Mouse (Mus musculus): Measurements from ENCODE around the gene Zbtb20. TPM values are rescaled to one million over a fixed set of nuclear protein-coding genes. Genes with fewer than 3 reads are reported as not detected.

The Zbtb20 gene
- polyA plus RNA-seq, 1 experiment from 2014 or later: 18.4 TPM

DNA sequence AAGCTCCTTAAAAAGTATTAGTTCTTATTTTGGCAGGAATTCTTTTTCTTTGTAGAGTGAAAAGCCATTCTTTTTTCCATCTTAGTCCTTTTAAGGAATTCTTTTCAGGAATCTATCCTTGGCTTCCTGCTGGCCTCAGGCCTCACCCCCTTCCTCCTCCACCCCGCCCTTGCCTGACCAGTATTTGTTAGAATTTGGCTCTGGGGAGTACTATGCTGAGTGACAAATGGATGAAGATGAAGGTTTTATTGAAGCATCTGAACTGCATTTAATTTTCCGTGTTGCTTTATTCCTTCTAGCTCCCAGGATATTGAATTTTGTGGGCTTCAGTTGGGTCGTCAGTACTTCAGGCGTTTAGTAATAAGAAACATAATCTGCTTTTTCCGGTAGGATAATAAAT is 1.2 kb upstream of the Zbtb20 start:
- peak overlapping the region; percentile 92 for H3K27ac ChIP-seq (ENCODE audit: low read length)
- peak overlapping the region; percentile 61 for H3K4me2 ChIP-seq (ENCODE audit: low read depth, low read length)
- no peaks in the 10 kb centered on the region for H3K9me3 ChIP-seq (ENCODE audit: control insufficient read depth, low read length)
- no peak for ATAC-seq
- H3K4me1 ChIP-seq (ENCODE audit: control insufficient read depth, insufficient read depth, low read length): no peaks in the 10 kb centered on the region
- no peaks in the 10 kb centered on the region for H3K36me3 ChIP-seq (ENCODE audit: control insufficient read depth, insufficient read depth, low read length)
- WGBS: 0% methylated on average over 5 of the region's 5 CpGs
- H3K27me3 ChIP-seq (replicated peaks; ENCODE audit: control insufficient read depth, insufficient read depth, low read length): no peaks in the 10 kb centered on the region
- peak overlapping the region; percentile 70 for H3K9ac ChIP-seq (ENCODE audit: low read depth, low read length)
- peak overlapping the region; percentile 60 for H3K4me3 ChIP-seq (ENCODE audit: low read length)

DNA sequence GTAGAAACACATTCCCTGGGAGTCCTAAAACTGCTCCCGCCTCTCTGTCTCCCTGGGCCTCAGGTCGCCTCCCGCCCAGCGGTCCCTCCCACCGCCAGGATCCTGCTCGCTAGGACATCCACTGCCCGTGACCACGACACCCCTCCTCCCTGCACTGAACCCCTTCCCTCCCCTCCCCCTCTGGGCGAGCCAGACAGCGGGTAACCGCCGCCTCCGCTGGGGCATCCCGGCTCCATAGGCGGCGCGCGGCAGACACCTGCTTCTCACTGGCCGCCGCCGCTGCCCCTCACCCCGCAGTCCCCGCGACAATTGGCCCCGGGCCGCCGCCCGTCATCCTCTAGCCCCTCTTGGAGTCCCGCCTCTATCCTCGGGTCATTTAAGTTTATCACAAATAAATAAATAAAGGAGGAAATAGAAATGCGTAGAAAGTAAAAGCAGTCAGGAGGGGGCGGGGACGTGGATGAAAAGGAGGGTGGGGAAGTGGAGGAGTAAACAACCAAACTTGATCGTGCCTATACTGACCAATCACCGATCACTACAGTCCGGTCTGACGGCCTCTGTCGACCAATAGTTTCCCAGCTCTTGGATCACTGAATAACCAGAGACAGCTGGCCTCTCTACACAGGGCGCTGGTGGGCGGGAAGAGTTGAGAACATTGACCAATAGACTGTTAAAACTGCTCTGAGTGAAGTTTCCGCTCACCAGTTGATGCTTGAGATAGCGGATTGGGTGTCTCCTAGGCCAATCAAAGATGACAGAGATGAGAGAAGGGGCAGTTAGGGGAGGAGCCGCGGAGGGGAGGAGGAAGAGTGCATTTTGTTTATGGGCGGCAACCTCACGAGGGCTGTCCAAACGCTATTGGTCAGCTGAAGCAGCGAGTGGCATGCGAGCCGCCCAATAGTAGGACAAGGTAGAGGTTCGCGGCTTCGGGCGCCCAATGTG is 500 bp upstream of the Zbtb20 start:
- Histone ChIP-seq H3K9me3 (ENCODE audit: control insufficient read depth, low read length) (no peaks in the 10 kb centered on the region), H3K4me2 (ENCODE audit: low read depth, low read length) (peak overlapping the region; percentile 61), H3K4me3 (ENCODE audit: low read length) (peak overlapping the region; percentile 60), H3K9ac (ENCODE audit: low read depth, low read length) (peak overlapping the region; percentile 75), H3K4me1 (ENCODE audit: control insufficient read depth, insufficient read depth, low read length) (no peaks in the 10 kb centered on the region), H3K27me3 (replicated peaks; ENCODE audit: control insufficient read depth, insufficient read depth, low read length) (no peaks in the 10 kb centered on the region), H3K36me3 (ENCODE audit: control insufficient read depth, insufficient read depth, low read length) (no peaks in the 10 kb centered on the region), H3K27ac (ENCODE audit: low read length) (peak overlapping the region; percentile 93)
- under 1% methylated on average over 54 of the region's 54 CpGs for WGBS
- ATAC-seq: peak; percentile 98

DNA sequence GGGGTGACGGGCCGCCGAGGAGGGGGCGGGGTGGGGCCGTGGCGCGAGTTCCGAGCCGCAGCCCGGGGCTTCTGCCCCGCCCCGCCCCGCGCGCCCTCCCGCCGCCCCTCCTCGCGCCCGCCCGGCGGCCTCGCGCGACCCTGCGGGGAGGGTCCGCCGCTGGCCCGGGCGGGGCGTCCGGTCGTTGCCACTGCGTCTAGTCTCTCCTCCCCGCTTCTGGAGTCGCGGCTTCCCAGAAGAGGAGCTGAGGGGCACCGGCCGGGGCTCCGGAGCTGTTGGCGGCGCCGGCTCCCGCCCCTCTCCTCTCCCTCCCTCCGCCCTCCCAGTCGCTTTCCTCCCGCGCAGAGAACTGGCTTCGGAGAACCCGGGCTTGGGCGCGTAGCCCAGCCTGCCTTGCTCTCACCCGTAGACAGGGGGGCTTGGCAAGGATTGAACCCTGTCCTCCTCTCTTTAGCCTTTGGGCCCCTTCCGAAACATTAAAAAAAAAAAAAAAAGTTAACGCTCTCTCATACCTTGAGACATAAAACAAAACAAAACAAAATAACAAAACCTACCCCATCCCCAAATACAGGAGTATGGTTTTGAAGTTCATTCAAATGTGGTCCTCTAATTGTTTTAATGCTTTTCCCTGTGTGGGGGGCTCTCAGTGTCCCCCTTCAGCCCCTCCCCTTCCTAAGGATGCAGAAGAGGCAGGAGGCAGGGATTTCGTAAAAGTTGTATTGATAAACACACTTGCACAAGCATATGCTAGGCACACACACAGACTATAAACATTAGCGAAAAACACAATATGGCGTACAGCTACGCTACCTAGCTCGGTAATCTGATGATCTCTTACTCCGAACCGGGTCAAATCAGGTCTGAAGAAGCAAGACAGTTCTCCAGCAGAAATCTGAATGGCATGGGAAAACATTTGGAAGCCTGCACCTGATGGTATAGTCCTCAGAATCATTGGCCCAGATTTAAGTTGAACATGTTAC is 630 bp downstream of the Zbtb20 start:
- Histone ChIP-seq H3K4me1 (ENCODE audit: control insufficient read depth, insufficient read depth, low read length) (no peaks in the 10 kb centered on the region), H3K27me3 (replicated peaks; ENCODE audit: control insufficient read depth, insufficient read depth, low read length) (no peaks in the 10 kb centered on the region), H3K4me2 (ENCODE audit: low read depth, low read length) (peak overlapping the region; percentile 69), H3K9ac (ENCODE audit: low read depth, low read length) (peak overlapping the region; percentile 75), H3K36me3 (ENCODE audit: control insufficient read depth, insufficient read depth, low read length) (no peaks in the 10 kb centered on the region), H3K9me3 (ENCODE audit: control insufficient read depth, low read length) (no peaks in the 10 kb centered on the region), H3K4me3 (ENCODE audit: low read length) (peak overlapping the region; percentile 59), H3K27ac (ENCODE audit: low read length) (peak overlapping the region; percentile 93)
- under 1% methylated on average over 58 of the region's 62 CpGs for WGBS
- ATAC-seq: peak; percentile 67

DNA sequence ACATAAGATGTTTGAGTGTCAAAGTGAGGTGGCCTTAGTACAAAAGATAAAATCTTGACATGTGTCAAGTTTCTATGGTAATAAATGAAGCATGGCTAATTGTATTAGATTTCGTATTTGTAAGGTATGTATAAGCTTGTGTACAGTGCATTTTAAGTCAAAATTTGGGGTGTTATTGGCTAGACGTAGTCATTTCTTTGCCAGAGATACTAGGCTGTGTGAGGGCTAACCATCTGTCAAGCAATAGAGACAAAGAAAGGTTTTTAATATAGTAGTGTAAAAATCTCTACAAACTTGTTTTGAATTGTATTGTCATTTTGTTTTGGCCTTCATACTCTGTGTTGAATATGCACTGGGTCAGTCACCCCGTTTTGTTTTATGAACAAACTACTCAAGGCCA is 4.4 kb downstream of the Zbtb20 start:
- ATAC-seq: no peak
- Histone ChIP-seq H3K27ac (ENCODE audit: low read length) (no peak overlapping the region), H3K27me3 (replicated peaks; ENCODE audit: control insufficient read depth, insufficient read depth, low read length) (no peaks in the 10 kb centered on the region), H3K4me1 (ENCODE audit: control insufficient read depth, insufficient read depth, low read length) (no peaks in the 10 kb centered on the region), H3K9me3 (ENCODE audit: control insufficient read depth, low read length) (no peaks in the 10 kb centered on the region), H3K9ac (ENCODE audit: low read depth, low read length) (no peak overlapping the region), H3K36me3 (ENCODE audit: control insufficient read depth, insufficient read depth, low read length) (no peaks in the 10 kb centered on the region), H3K4me3 (ENCODE audit: low read length) (no peak overlapping the region), H3K4me2 (ENCODE audit: low read depth, low read length) (no peak overlapping the region)
- 81% methylated on average over 3 of the region's 3 CpGs for WGBS

DNA sequence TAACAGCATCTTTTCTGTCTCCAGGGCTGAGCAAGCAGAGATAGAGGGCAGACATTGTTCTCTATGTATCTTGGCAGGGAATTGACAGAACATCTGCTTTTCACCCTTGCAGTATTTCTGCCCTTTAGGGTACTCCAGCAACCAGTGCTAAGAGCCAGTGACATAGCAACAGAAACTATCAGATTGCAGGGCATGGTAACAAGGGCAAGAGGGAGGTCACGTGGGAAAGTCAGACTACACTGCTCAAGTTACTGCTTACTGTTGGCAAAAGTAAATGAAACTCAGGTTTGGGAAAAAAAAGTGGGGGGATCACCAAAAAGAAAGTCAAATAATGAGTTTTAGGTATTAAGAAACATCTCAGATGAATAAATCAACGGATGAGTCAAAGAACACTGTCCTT is 9.9 kb downstream of the Zbtb20 start:
- no peak overlapping the region for H3K27ac ChIP-seq (ENCODE audit: low read length)
- no peak overlapping the region for H3K4me2 ChIP-seq (ENCODE audit: low read depth, low read length)
- H3K9ac ChIP-seq (ENCODE audit: low read depth, low read length): no peak overlapping the region
- no peaks in the 10 kb centered on the region for H3K27me3 ChIP-seq (replicated peaks; ENCODE audit: control insufficient read depth, insufficient read depth, low read length)
- no peak for ATAC-seq
- H3K9me3 ChIP-seq (ENCODE audit: control insufficient read depth, low read length): no peaks in the 10 kb centered on the region
- no peaks in the 10 kb centered on the region for H3K36me3 ChIP-seq (ENCODE audit: control insufficient read depth, insufficient read depth, low read length)
- H3K4me3 ChIP-seq (ENCODE audit: low read length): no peak overlapping the region
- 64% methylated on average over 2 of the region's 2 CpGs for WGBS
- H3K4me1 ChIP-seq (ENCODE audit: control insufficient read depth, insufficient read depth, low read length): no peaks in the 10 kb centered on the region

DNA sequence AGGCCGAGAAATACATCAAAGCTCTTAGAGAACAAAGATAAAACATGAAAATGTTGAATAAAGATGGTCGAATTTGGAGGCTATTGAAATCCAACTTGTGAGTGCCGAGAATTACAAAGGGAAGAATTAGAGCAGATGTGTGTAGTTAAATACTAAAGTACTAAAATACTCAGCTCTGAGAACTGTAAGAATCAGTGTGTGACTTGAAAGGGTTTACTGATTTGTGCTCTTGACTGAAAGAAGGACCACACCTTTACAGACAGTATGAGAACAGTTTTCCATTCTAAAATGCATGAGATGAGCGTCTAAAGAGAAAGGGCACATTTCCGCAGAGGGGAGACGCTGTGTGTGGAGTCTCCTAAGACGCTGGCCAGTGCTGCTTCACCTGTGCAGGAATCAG is 10.3 kb downstream of the Zbtb20 start:
- H3K9me3 ChIP-seq (ENCODE audit: control insufficient read depth, low read length): no peaks in the 10 kb centered on the region
- no peak for ATAC-seq
- no peaks in the 10 kb centered on the region for H3K4me1 ChIP-seq (ENCODE audit: control insufficient read depth, insufficient read depth, low read length)
- H3K4me3 ChIP-seq (ENCODE audit: low read length): no peak overlapping the region
- no peak overlapping the region for H3K4me2 ChIP-seq (ENCODE audit: low read depth, low read length)
- H3K36me3 ChIP-seq (ENCODE audit: control insufficient read depth, insufficient read depth, low read length): no peaks in the 10 kb centered on the region
- WGBS: 88% methylated on average over 7 of the region's 7 CpGs
- no peak overlapping the region for H3K9ac ChIP-seq (ENCODE audit: low read depth, low read length)
- H3K27ac ChIP-seq (ENCODE audit: low read length): no peak overlapping the region
- no peaks in the 10 kb centered on the region for H3K27me3 ChIP-seq (replicated peaks; ENCODE audit: control insufficient read depth, insufficient read depth, low read length)

DNA sequence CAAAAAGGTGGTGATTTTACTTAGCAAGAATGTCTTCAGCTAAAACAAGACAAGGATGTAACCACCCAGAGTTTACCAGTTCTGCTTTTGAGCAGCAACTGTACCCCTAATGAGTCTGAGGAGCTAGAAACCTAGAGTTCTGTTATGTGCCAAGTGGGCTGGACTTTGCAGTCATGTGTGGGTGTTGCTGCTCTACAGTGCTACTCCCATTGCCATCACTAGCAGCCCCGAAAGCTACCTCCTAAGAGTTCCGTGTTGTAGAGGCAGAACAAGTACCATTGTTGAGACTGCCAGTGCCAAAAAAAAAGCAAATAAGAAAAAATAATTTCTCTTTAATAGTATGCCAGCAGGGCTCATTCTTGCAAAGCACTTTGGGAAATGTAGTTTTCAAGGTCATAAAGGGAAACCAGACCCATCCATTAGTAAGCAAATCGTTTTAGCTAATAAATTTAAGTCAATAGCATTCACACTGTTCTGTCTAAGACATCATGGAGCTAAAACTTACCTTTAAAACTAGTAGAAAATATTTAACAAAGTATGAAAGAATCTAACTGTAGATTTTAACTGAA is 21.5 kb downstream of the Zbtb20 start:
- Histone ChIP-seq H3K27me3 (replicated peaks; ENCODE audit: control insufficient read depth, insufficient read depth, low read length) (no peaks in the 10 kb centered on the region), H3K4me1 (ENCODE audit: control insufficient read depth, insufficient read depth, low read length) (no peaks in the 10 kb centered on the region), H3K9me3 (ENCODE audit: control insufficient read depth, low read length) (no peaks in the 10 kb centered on the region), H3K9ac (ENCODE audit: low read depth, low read length) (no peak overlapping the region), H3K36me3 (ENCODE audit: control insufficient read depth, insufficient read depth, low read length) (no peaks in the 10 kb centered on the region), H3K27ac (ENCODE audit: low read length) (no peak overlapping the region), H3K4me3 (ENCODE audit: low read length) (no peak overlapping the region), H3K4me2 (ENCODE audit: low read depth, low read length) (no peak overlapping the region)
- no peak for ATAC-seq
- WGBS: 78% methylated on average over 3 of the region's 3 CpGs

DNA sequence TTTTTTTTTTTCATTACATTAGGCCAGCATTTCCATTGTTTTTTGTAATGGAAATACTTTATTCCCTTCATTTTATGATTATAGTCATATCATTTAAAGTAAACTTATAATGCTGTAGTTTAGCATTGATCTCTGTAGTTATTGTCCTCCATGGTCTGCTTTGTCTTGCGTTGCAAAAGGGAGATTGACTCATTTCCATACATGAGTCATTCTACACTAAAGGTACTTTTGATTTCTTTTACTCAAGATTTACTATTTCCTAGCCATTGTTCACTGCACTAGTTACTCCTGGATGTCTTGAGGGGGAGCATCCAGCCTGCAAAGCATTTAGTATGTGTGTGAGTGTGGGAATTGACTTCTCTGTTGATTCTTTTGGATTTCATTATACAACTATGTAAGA is 24.6 kb downstream of the Zbtb20 start:
- WGBS: 94% methylated on average over 1 of the region's 1 CpGs
- no peak for ATAC-seq
- Histone ChIP-seq H3K4me1 (ENCODE audit: control insufficient read depth, insufficient read depth, low read length) (no peaks in the 10 kb centered on the region), H3K9me3 (ENCODE audit: control insufficient read depth, low read length) (no peaks in the 10 kb centered on the region), H3K27me3 (replicated peaks; ENCODE audit: control insufficient read depth, insufficient read depth, low read length) (no peaks in the 10 kb centered on the region), H3K4me2 (ENCODE audit: low read depth, low read length) (no peak overlapping the region), H3K27ac (ENCODE audit: low read length) (no peak overlapping the region), H3K4me3 (ENCODE audit: low read length) (no peak overlapping the region), H3K36me3 (ENCODE audit: control insufficient read depth, insufficient read depth, low read length) (no peaks in the 10 kb centered on the region), H3K9ac (ENCODE audit: low read depth, low read length) (no peak overlapping the region)

DNA sequence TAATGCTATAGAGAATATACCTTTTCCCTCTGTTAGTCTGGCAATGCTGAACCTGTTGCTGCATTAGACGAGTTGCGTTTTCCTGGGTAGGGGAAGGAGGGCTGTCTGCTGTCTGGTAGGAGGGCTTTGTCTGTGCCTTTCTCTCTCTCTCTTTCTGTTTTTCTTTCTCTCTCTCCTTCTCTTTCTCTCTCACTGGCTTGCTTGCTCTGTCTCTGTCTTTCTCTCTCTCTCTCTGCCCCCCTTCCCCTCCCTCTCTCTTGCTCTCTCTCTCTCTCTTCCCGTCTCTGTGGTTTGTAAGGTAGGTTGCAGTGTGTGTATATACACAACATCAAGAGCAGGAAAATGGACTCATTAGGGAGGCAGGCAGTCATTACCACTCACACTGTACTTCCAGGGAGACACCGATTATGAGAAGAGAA is 31.6 kb downstream of the Zbtb20 start:
- H3K4me2 ChIP-seq (ENCODE audit: low read depth, low read length): peak overlapping the region; percentile 45
- H3K36me3 ChIP-seq (ENCODE audit: control insufficient read depth, insufficient read depth, low read length): no peaks in the 10 kb centered on the region
- no peaks in the 10 kb centered on the region for H3K27me3 ChIP-seq (replicated peaks; ENCODE audit: control insufficient read depth, insufficient read depth, low read length)
- peak overlapping the region; percentile 77 for H3K27ac ChIP-seq (ENCODE audit: low read length)
- peaks cover 3% of the 10 kb centered on the region; the same call in 1 of the 2 replicates for H3K4me1 ChIP-seq (ENCODE audit: control insufficient read depth, insufficient read depth, low read length)
- WGBS: 24% methylated on average over 4 of the region's 4 CpGs
- H3K9me3 ChIP-seq (ENCODE audit: control insufficient read depth, low read length): no peaks in the 10 kb centered on the region
- H3K4me3 ChIP-seq (ENCODE audit: low read length): peak overlapping the region; percentile 39
- H3K9ac ChIP-seq (ENCODE audit: low read depth, low read length): peak overlapping the region; percentile 67
- peak; percentile 77 for ATAC-seq

Data from intestine, embryonic 16.5 days (tissue).